In the genomic region with DNA sequence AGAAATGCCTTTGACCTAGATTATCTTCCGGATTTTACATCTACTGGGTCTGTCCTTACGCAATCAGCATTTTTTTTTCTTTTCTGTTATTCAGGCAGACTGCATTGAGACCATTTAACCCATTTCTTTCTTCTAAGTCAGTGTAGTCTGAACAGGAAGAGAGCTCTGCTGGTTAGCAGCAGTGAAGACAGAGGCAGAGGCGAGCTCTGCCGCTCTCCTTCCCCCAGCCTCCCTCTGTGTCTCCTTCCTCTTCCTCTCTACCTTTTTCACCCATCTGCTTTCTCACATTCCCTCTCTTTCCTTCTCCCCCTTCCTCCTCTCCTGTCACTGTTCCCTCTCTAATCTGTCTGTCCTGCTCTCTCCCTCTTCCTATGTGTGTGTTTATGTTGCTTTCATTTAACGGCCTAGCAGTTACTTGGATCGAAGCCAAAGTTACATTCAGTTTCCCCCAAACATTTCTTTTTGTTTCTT, we compare ENCODE assay signal across 11 mouse cellular contexts.
DNase-seq lines count a peak whose midpoint lies in the region; ATAC-seq and TF ChIP-seq lines count a peak whose summit lies in the region.
"Had no signal": no experiment of that assay in that cellular context is flagged by ENCODE, and none has a peak within 500 bp of the region (broad histone marks: within the 10 kb centered on the region; RNA-seq: fewer than 3 reads in every experiment).

No protein-coding gene starts in this region.

- TF ChIP-seq POLR2A in liver, adult 2 months (IDR thresholded peaks at IDR 0.05; ENCODE audit: extremely low read depth, insufficient read depth, low read length): no peak
- TF ChIP-seq POLR2A in brain, embryonic 14.5 days (IDR thresholded peaks at IDR 0.05; ENCODE audit: borderline replicate concordance, extremely low read depth, insufficient read depth, insufficient read length, poor library complexity, severe bottlenecking): no peak
- TF ChIP-seq POLR2A in olfactory bulb, adult 2 months (IDR thresholded peaks at IDR 0.05; ENCODE audit: insufficient read depth, low read depth, low read length): no peak

- no peaks in the 10 kb centered on the region for H3K36me3 ChIP-seq in liver, adult 2 months (ENCODE audit: control insufficient read depth, insufficient read depth, low read length)

- no peaks in the 10 kb centered on the region for H3K27me3 ChIP-seq in liver, adult 2 months (ENCODE audit: control insufficient read depth, insufficient read depth, low read length)
- H3K27me3 ChIP-seq: CH12.LX had no signal

- WGBS in liver, adult 2 months: 34% methylated on average over 6 of the region's 6 CpGs
- 47% methylated on average over 6 of the region's 6 CpGs for whole genome bisulfite sequencing in olfactory bulb, adult 2 months

- no peaks in the 10 kb centered on the region for H3K79me2 ChIP-seq in liver, adult 2 months (ENCODE audit: control insufficient read depth, insufficient read depth, low read length)

- peak; percentile 70 for ATAC-seq in frontal cortex, adult (ENCODE audit: low TSS enrichment)

- peaks cover 6% of the 10 kb centered on the region for H3K4me1 ChIP-seq in liver, adult 2 months (ENCODE audit: control insufficient read depth, insufficient read depth, low read length)
- H3K4me1 ChIP-seq in olfactory bulb, adult 2 months (ENCODE audit: control insufficient read depth, insufficient read depth, low read length): peaks cover 3% of the 10 kb centered on the region; the same call in 1 of the 2 replicates

- DNase-seq in frontal cortex, postnatal 25 days (ENCODE audit: low spot score in 2 of 2): no peak
- DNase-seq in liver, adult 2 months (ENCODE audit: extremely low read depth, low read depth, low spot score): peak; percentile 64
- DNase-seq in liver: no peak
- peak; percentile 31 for DNase-seq in brain, embryonic 14.5 days (ENCODE audit: low read depth)
- no peak for DNase-seq in embryo, embryonic 11 days
- DNase-seq in frontal cortex, postnatal 36 days (ENCODE audit: low spot score in 2 of 2): no peak
- DNase-seq: kidney, adult 11 months had no signal

- no peak overlapping the region for H3K9ac ChIP-seq in liver, adult 2 months (ENCODE audit: low read depth, low read length)
- H3K9ac ChIP-seq: liver, embryonic 14.5 days had no signal

- no peak for TF ChIP-seq CTCF in liver, adult 2 months (IDR thresholded peaks at IDR 0.05; ENCODE audit: low read depth, low read length)
- TF ChIP-seq CTCF in brain, embryonic 14.5 days (IDR thresholded peaks at IDR 0.05; ENCODE audit: borderline replicate concordance, extremely low read depth, insufficient read depth, insufficient read length): no peak
- TF ChIP-seq CTCF in olfactory bulb, adult 2 months (IDR thresholded peaks at IDR 0.05; ENCODE audit: insufficient read depth, low read depth, low read length): no peak

- no peak overlapping the region for H3K27ac ChIP-seq in liver, adult 2 months (replicated peaks; ENCODE audit: insufficient read depth, low read depth, low read length)
- H3K27ac ChIP-seq in olfactory bulb, adult 2 months (ENCODE audit: insufficient read depth, low read depth, low read length): peak overlapping the region; percentile 57; the same call in 1 of the 2 replicates
- H3K27ac ChIP-seq: liver, embryonic 14.5 days had no signal

- H3K4me3 ChIP-seq in liver, adult 2 months (ENCODE audit: insufficient read depth, low read depth, low read length): no peak overlapping the region
- no peak overlapping the region for H3K4me3 ChIP-seq in olfactory bulb, adult 2 months (ENCODE audit: insufficient read depth, low read depth, low read length)

Comparison
In these comparisons a context has a peak if more than half of its experiments do, and no peak if none do; other contexts are left out.
1. DNase-seq: peak in liver, adult 2 months (single experiment) and brain, embryonic 14.5 days (single experiment); none in frontal cortex, postnatal 25 days (0 of 2), liver (single experiment), embryo, embryonic 11 days (single experiment) and frontal cortex, postnatal 36 days (0 of 2).